Mouse (Mus musculus) effector memory CD4-positive, alpha-beta T cell, adult 5 months (primary cell): ENCODE data around the gene Gm732. TPM values are rescaled to one million over a fixed set of nuclear protein-coding genes. Genes with fewer than 3 reads are reported as not detected.

Experiments
- polyA plus RNA-seq: library from polyadenylated mRNA; unstranded; fragments of 100-300 nt; shearing (Covaris generic); gene quantifications from one replicate; pipeline ENCODE4 v1.2.1, GENCODE M21; 2017

Gene Gm732
- not detected for polyA plus RNA-seq

DNA sequence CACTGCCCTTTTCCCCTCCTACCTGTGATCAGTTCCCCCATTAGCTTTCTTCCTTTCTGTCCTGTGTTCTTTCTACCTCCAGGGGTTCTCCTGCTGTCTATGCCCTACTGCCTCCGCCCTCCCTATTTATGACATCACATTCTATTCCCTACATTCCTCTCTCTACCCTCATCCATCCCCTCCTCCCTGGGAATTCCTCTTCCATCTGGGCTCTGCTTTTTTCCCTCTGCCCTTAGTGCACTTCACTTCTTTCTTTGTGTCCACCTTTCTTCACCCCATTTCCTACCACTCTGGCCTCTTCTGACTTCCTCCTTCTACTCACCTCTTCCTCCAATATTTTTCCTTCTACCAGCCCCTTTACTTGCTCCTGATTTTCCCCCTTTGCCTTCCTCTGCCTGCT is at the start of gene Gm732:
Gm732 (minus strand) TSS at position 101 of the 400 bp plus-strand sequence.

Other genes starting within 250 kb of the Gm732 start
- not detected for gene Tent5d, start 155.9 kb downstream of the Gm732 start, polyA plus RNA-seq
- 14.0 TPM for gene 2610002M06Rik, start 132.1 kb downstream of the Gm732 start, polyA plus RNA-seq